Mouse (Mus musculus): ENCODE results near the gene Tom1. TPM values are rescaled to one million over a fixed set of nuclear protein-coding genes. Genes with fewer than 3 reads are reported as not detected.
A peak's percentile ranks its signal among the peaks of the same experiment; 100 is the strongest.

The Tom1 gene
- total and polyA plus RNA-seq, 3 experiments = 18.0 to 32.6 TPM; not detected in 1

DNA sequence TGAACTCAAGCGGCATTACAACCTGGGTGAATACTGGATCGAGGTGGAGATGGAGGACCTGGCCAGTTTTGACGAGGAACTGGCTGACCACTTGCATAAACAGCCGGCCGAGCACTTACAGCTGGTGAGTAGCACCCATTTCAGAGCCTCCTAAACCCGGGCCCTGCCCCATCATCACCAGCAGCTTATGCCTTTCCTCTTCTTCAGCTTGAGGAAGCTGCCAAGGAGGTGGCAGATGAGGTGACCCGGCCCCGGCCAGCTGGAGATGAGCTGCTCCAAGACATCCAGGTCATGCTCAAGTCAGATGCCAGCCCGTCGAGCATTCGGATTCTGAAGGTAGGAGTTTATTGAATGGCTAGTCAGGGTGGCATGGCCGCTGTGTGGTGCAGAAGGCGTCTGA, 76.6 kb downstream of the Tom1 start:
- peak overlapping the region; percentile 59 for H3K27ac ChIP-seq (ENCODE audit: control insufficient read depth, low read depth, low read length)
- peaks cover 20 to 29% of the 10 kb centered on the region in 2 experiments for H3K36me3 ChIP-seq (ENCODE audit: control insufficient read depth in 1 of 2, insufficient read depth in 2 of 2, low read length in 2 of 2)

DNA sequence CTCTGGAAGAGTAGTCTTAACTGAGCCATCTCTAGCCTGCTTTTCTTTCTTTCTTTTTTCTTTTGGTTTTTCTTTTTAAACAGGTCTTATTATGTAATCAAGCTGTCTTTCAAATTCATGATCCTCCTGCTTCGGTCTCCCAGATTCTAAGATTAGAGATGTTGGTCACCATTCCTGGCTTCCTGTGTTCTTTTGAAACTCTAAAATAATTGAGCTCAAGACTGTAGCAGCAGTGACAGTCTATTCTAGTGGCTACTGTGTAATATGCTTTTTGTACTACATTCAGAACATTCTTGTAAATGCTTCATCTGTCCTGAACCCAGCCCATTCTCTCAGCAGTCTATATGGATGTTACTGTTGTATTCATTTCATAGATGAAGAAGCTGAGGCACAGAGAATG, 85.0 kb downstream of the Tom1 start:
- Histone ChIP-seq H3K27me3 (ENCODE audit: control insufficient read depth in 1 of 2, insufficient read depth in 2 of 2, low read length in 2 of 2) (no peaks in the 10 kb centered on the region), H3K9me3 (replicated peaks; ENCODE audit: insufficient read depth, low read length) (no peaks in the 10 kb centered on the region), H3K9ac (ENCODE audit: control insufficient read depth, low read depth, low read length, poor library complexity, severe bottlenecking) (no peak overlapping the region), H3K36me3 (ENCODE audit: control insufficient read depth in 1 of 2, insufficient read depth in 2 of 2, low read length in 2 of 2) (peaks cover 16 to 49% of the 10 kb centered on the region in 2 experiments), H3K79me2 (ENCODE audit: control insufficient read depth, insufficient read depth, low read length, poor library complexity) (peaks cover 4% of the 10 kb centered on the region; the same call in 1 of the 2 replicates), H3K27ac (ENCODE audit: control insufficient read depth, low read depth, low read length) (no peak overlapping the region), H3K4me3 (ENCODE audit: control insufficient read depth in 1 of 2, insufficient read depth in 1 of 2, low read depth in 2 of 2, low read length in 2 of 2) (no peak overlapping the region), H3K4me1 (ENCODE audit: control insufficient read depth in 1 of 2, insufficient read depth in 2 of 2, low read length in 2 of 2) (no peaks in the 10 kb centered on the region)
- DNase-seq (ENCODE audit: low read depth, low spot score) = no peak
- TF ChIP-seq ZMIZ1 (IDR thresholded peaks at IDR 0.05; ENCODE audit: low read depth, low read length) (no peak), KAT2A (conservative IDR thresholded peaks at IDR 0.05; ENCODE audit: low read depth, low read length) (no peak)

More for the DNA sequence above, 76.6 kb downstream of the Tom1 start:
- Histone ChIP-seq H3K4me3 (ENCODE audit: control insufficient read depth in 1 of 2, insufficient read depth in 1 of 2, low read depth in 2 of 2, low read length in 2 of 2) (peak overlapping the region; percentile 71 to 72), H3K9me3 (replicated peaks; ENCODE audit: insufficient read depth, low read length) (no peaks in the 10 kb centered on the region), H3K9ac (ENCODE audit: control insufficient read depth, low read depth, low read length, poor library complexity, severe bottlenecking) (peak overlapping the region; percentile 92), H3K4me1 (ENCODE audit: control insufficient read depth in 1 of 2, insufficient read depth in 2 of 2, low read length in 2 of 2) (peaks cover 4 to 19% of the 10 kb centered on the region in 2 experiments; a peak in 2 of 4 replicates), H3K27me3 (ENCODE audit: control insufficient read depth in 1 of 2, insufficient read depth in 2 of 2, low read length in 2 of 2) (no peaks in the 10 kb centered on the region), H3K79me2 (ENCODE audit: control insufficient read depth, insufficient read depth, low read length, poor library complexity) (peaks cover 41% of the 10 kb centered on the region)
- TF ChIP-seq MYC (IDR thresholded peaks at IDR 0.05; ENCODE audit: low read depth, low read length) = no peak
- no peak for TF ChIP-seq CHD1 (IDR thresholded peaks at IDR 0.05; ENCODE audit: low read depth, low read length)
- TF ChIP-seq GATA1 (IDR thresholded peaks at IDR 0.05; ENCODE audit: low read depth, low read length) = no peak
- TF ChIP-seq ELF1 (IDR thresholded peaks at IDR 0.05; ENCODE audit: low read depth, low read length) = no peak
- no peak for TF ChIP-seq MAFK (IDR thresholded peaks at IDR 0.05; ENCODE audit: borderline replicate concordance, low read depth, low read length)
- no peak for TF ChIP-seq GABPA (IDR thresholded peaks at IDR 0.05; ENCODE audit: low read depth, low read length)
- TF ChIP-seq MAZ (IDR thresholded peaks at IDR 0.05; ENCODE audit: low read depth, low read length) = no peak
- no peak for TF ChIP-seq RCOR1 (IDR thresholded peaks at IDR 0.05; ENCODE audit: low read depth, low read length)
- no peak for TF ChIP-seq UBTF (IDR thresholded peaks at IDR 0.05; ENCODE audit: borderline replicate concordance, insufficient read depth, low read depth, low read length)
- TF ChIP-seq USF2 (IDR thresholded peaks at IDR 0.05; ENCODE audit: borderline replicate concordance in 1 of 2, insufficient read depth in 1 of 2, low read depth in 1 of 2, low read length in 2 of 2) = no peak
- TF ChIP-seq SMC3 (IDR thresholded peaks at IDR 0.05; ENCODE audit: low read depth, low read length) = no peak
- TF ChIP-seq EP300 (IDR thresholded peaks at IDR 0.05; ENCODE audit: low read depth in 1 of 2, low read length in 2 of 2) = no peak
- no peak for TF ChIP-seq ZMIZ1 (IDR thresholded peaks at IDR 0.05; ENCODE audit: low read depth, low read length)
- TF ChIP-seq TBP (IDR thresholded peaks at IDR 0.05; ENCODE audit: low read depth, low read length) = no peak
- no peak for TF ChIP-seq HCFC1 (IDR thresholded peaks at IDR 0.05; ENCODE audit: low read depth, low read length)
- no peak for TF ChIP-seq CHD2 (IDR thresholded peaks at IDR 0.05; ENCODE audit: low read length)
- peak; percentile 50 for DNase-seq (ENCODE audit: low read depth, low spot score)

Measured in MEL (cell line).